In the genomic region with DNA sequence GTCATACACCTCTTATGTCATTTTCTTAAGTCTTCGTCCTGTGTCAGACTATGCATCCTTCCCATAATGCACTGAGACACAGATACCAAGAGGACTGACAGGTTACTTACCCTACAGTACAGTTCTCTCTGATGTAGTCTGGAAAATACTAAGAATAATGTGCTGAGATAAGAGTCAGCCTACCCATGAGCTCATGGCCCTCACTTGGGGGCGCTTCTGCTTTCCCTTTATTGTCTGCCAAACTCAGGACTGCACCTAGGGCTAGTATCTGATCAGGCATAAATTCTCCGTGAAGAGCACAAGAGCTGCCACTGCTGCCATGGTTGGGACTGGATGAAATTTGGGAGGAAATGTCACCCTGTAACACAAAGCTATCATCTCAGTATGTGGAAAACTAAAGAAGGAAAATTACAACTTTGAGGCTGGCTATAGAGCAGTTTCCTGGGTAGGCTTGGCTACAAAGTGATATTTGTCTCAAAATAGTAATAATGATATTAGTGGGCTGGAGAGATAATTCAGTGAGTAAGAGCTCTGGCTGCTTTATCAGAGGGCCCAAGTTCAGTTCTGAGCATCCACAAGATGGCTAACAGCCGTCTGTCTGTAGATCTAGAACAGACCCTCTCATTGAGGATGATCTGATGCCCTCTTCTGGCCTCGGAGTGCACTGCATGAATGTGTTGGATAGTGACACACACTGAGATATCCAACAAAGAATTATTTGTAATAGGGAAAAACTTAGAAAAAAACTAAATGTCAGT, we compare ENCODE assay signal across 8 mouse cellular contexts. TPM values are rescaled to one million over a fixed set of nuclear protein-coding genes. Genes with fewer than 3 reads are reported as not detected.
A peak's percentile ranks its signal among the peaks of the same experiment; 100 is the strongest.
DNase-seq lines count a peak whose midpoint lies in the region; ATAC-seq lines count a peak whose summit lies in the region.

No protein-coding gene starts in this region.

- no peak overlapping the region for H3K4me2 ChIP-seq in midbrain, embryonic 16.5 days (ENCODE audit: low read length)

- intact Hi-C loops in heart, postnatal 25 days (cut with DNase I): loop anchor here (1.0 kb wide), 1 partner anchor 97 kb away; no protein-coding TSS in a partner anchor

- H3K4me1 ChIP-seq in midbrain, embryonic 10.5 days: no peaks in the 10 kb centered on the region
- H3K4me1 ChIP-seq in midbrain, embryonic 16.5 days (ENCODE audit: control insufficient read depth, insufficient read depth, low read length): no peaks in the 10 kb centered on the region
- peaks cover 22% of the 10 kb centered on the region for H3K4me1 ChIP-seq in limb, embryonic 10.5 days

- ATAC-seq in midbrain, embryonic 16.5 days: no peak

- H3K4me3 ChIP-seq in midbrain, embryonic 10.5 days: no peak overlapping the region
- no peak overlapping the region for H3K4me3 ChIP-seq in midbrain, embryonic 16.5 days (ENCODE audit: low read depth, low read length)
- no peak overlapping the region for H3K4me3 ChIP-seq in limb, embryonic 10.5 days

- 63% methylated on average over 5 of the region's 5 CpGs for WGBS in midbrain, embryonic 10.5 days
- WGBS in midbrain, embryonic 16.5 days: 54% methylated on average over 5 of the region's 5 CpGs
- 58% methylated on average over 5 of the region's 5 CpGs for WGBS in limb, embryonic 10.5 days

- no peaks in the 10 kb centered on the region for H3K27me3 ChIP-seq in midbrain, embryonic 10.5 days (ENCODE audit: low read depth, poor library complexity, severe bottlenecking)
- H3K27me3 ChIP-seq in midbrain, embryonic 16.5 days (ENCODE audit: control insufficient read depth, insufficient read depth, low read depth, low read length): no peaks in the 10 kb centered on the region
- no peaks in the 10 kb centered on the region for H3K27me3 ChIP-seq in limb, embryonic 10.5 days (ENCODE audit: low read depth, poor library complexity, severe bottlenecking)

- H3K36me3 ChIP-seq in midbrain, embryonic 10.5 days: peaks cover 44% of the 10 kb centered on the region
- peaks cover 4% of the 10 kb centered on the region; the same call in 1 of the 2 replicates for H3K36me3 ChIP-seq in midbrain, embryonic 16.5 days (ENCODE audit: control insufficient read depth, insufficient read depth, low read length)
- H3K36me3 ChIP-seq in limb, embryonic 10.5 days: peaks cover 45% of the 10 kb centered on the region

- H3K9ac ChIP-seq in midbrain, embryonic 16.5 days (ENCODE audit: low read depth, low read length): no peak overlapping the region

- peak; percentile 62 for DNase-seq in midbrain, embryonic 10.5 days (ENCODE audit: low spot score)
- DNase-seq in R1 (ENCODE audit: low read depth, low spot score): peak; percentile 78
- peak; percentile 69 to 84 for DNase-seq in cerebellum, postnatal 25 days
- peak; percentile 22 for DNase-seq in heart, postnatal 25 days (ENCODE audit: low spot score)
- peak; percentile 69 for DNase-seq in limb, embryonic 10.5 days (ENCODE audit: low spot score)
- peak; percentile 79 for DNase-seq in naive thymus-derived CD4-positive, alpha-beta T cell, adult 2 months (ENCODE audit: low read depth)
- DNase-seq in thymus, postnatal 14 days: peak; percentile 78

- H3K27ac ChIP-seq in midbrain, embryonic 10.5 days (replicated peaks): no peak overlapping the region
- no peak overlapping the region for H3K27ac ChIP-seq in midbrain, embryonic 16.5 days (ENCODE audit: low read length)
- no peak overlapping the region for H3K27ac ChIP-seq in limb, embryonic 10.5 days

- H3K9me3 ChIP-seq in midbrain, embryonic 10.5 days (replicated peaks): no peaks in the 10 kb centered on the region
- no peaks in the 10 kb centered on the region for H3K9me3 ChIP-seq in midbrain, embryonic 16.5 days (replicated peaks; ENCODE audit: control insufficient read depth, low read length, poor library complexity, severe bottlenecking)
- H3K9me3 ChIP-seq in limb, embryonic 10.5 days (replicated peaks): no peaks in the 10 kb centered on the region

RNA-seq across cellular contexts. Expression of a gene that starts 21.8 kb away (rescaled TPM):
- 23.5 and 25.4 TPM in 2 replicates for polyA plus RNA-seq in midbrain, embryonic 10.5 days (2016; fragmentation: Nextera tagmentation; extraction: Ambion mirVana)
- 34.8 and 43.1 TPM in 2 replicates for polyA plus RNA-seq in midbrain, embryonic 16.5 days (2015; fragmentation: Nextera tagmentation; extraction: Ambion mirVana)
- not detected for total RNA-seq in heart, postnatal 25 days (2021)
- 24.9 and 26.2 TPM in 2 replicates for polyA plus RNA-seq in limb, embryonic 10.5 days (2016; fragmentation: Nextera tagmentation; extraction: Ambion mirVana)

RNA-seq across cellular contexts. Expression of a gene that starts 42.8 kb away (rescaled TPM):
- polyA plus RNA-seq in midbrain, embryonic 10.5 days (2016; fragmentation: Nextera tagmentation; extraction: Ambion mirVana): 60.0 and 65.2 TPM in 2 replicates
- polyA plus RNA-seq in midbrain, embryonic 16.5 days (2015; fragmentation: Nextera tagmentation; extraction: Ambion mirVana): 14.2 and 15.8 TPM in 2 replicates
- total RNA-seq in heart, postnatal 25 days (2021): 100 to 1,000 TPM; 189 to 199 TPM
- polyA plus RNA-seq in limb, embryonic 10.5 days (2016; fragmentation: Nextera tagmentation; extraction: Ambion mirVana): 91.6 and 91.9 TPM in 2 replicates

RNA-seq across cellular contexts. Expression of a gene that starts 58.5 kb away (rescaled TPM):
- 66.7 and 68.7 TPM in 2 replicates for polyA plus RNA-seq in midbrain, embryonic 10.5 days (2016; fragmentation: Nextera tagmentation; extraction: Ambion mirVana)
- polyA plus RNA-seq in midbrain, embryonic 16.5 days (2015; fragmentation: Nextera tagmentation; extraction: Ambion mirVana): 27.7 and 30.5 TPM in 2 replicates
- 10 to 100 TPM; 18.9 to 21.9 TPM for total RNA-seq in heart, postnatal 25 days (2021)
- polyA plus RNA-seq in limb, embryonic 10.5 days (2016; fragmentation: Nextera tagmentation; extraction: Ambion mirVana): 77.0 and 78.3 TPM in 2 replicates

Comparison
In these comparisons a context has a peak if more than half of its experiments do, and no peak if none do; other contexts are left out.
1. DNase-seq: peak in every context shown above with its lines; median percentile 79 in naive thymus-derived CD4-positive, alpha-beta T cell, adult 2 months; 78 in R1; 78 in thymus, postnatal 14 days; 76 in cerebellum, postnatal 25 days; 69 in limb, embryonic 10.5 days; 62 in midbrain, embryonic 10.5 days; 22 in heart, postnatal 25 days.